Comparison of ENCODE assay signal across 8 mouse cellular contexts in the genomic region with DNA sequence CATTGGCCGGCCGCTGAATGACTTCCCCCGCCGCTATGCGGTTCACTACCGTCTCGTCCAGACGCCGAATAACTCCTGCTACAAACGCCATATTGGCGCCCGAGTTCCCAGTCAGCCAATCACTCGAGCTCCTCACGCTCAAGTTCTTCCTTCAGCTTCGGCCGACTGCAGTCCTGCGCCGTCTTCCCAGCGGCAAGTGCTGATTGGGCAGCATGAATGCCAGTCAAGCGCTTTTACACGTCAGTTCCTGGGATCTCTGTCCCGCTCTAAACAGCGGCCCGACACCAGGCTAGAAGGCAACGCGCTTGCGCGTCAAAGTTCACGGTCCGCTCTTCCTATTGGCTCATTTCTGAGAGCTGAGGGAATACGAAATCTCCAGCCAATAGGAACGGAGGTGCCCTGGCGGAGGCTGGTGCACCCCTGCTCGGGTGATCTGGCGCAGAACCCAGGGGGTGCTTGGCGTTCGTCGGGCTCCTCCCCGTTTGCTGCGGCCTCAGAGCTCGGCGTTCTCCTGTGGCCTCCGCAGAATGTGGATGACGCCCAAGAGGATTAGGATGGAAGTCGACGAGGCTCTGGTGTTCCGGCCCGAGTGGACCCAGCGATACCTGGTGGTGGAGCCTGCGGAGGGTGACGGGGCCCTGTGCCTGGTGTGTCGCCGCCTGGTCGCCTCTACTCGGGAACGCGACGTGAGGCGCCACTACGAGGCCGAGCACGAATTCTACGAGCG. TPM values are rescaled to one million over a fixed set of nuclear protein-coding genes. Genes with fewer than 3 reads are reported as not detected.
A peak's percentile ranks its signal among the peaks of the same experiment; 100 is the strongest.
DNase-seq lines count a peak whose midpoint lies in the region; ATAC-seq and TF ChIP-seq lines count a peak whose summit lies in the region.

A gene (minus strand): TSS at position 358 of the 727 bp plus-strand sequence.
A gene (plus strand): TSS at position 496 of the 727 bp plus-strand sequence.

- peak within 1 kb of the TSS; percentile 88 for H3K4me3 ChIP-seq in gastrocnemius, adult 2 months
- H3K4me3 ChIP-seq in hindbrain, postnatal 0 days (ENCODE audit: low read length) = peak within 1 kb of the TSS; percentile 92
- peak within 1 kb of the TSS; percentile 89 for H3K4me3 ChIP-seq in left cerebral cortex, adult 2 months

- 1% methylated on average over 64 of the region's 64 CpGs for WGBS in hindbrain, postnatal 0 days

- DNase-seq in ZHBTc4 (ENCODE audit: low read depth, low spot score) = peak; percentile 100
- peak; percentile 99 for DNase-seq in gastrocnemius, adult 2 months
- DNase-seq in hindbrain, postnatal 0 days (ENCODE audit: low spot score) = peak; percentile 100
- DNase-seq in left cerebral cortex, adult 2 months (ENCODE audit: extremely low spot score in 1 of 2, low spot score in 2 of 2) = peak; percentile 99
- peak; percentile 99 to 100 for DNase-seq in right cerebral cortex, adult 2 months (ENCODE audit: low spot score in 2 of 2)
- DNase-seq in urinary bladder, postnatal 14 days (ENCODE audit: low spot score) = peak; percentile 100

- H3K4me1 ChIP-seq in hindbrain, postnatal 0 days (ENCODE audit: insufficient read depth, low read length) = peaks cover 34% of the 10 kb centered on the region

- H3K36me3 ChIP-seq in hindbrain, postnatal 0 days (ENCODE audit: insufficient read depth, low read length) = no peaks in the 10 kb centered on the region

- intact Hi-C loops in gastrocnemius, adult 2 months (cut with DNase I) = loop anchor here (5.0 kb wide), 1 partner anchor 154 kb away; a partner anchor contains a TSS
- intact Hi-C loops in left cerebral cortex, adult 2 months (cut with DNase I) = no loop called here

- H3K27me3 ChIP-seq in hindbrain, postnatal 0 days (ENCODE audit: insufficient read depth, low read length) = no peaks in the 10 kb centered on the region

- no peak; the same call in 1 of the 2 replicates for TF ChIP-seq CTCF in gastrocnemius, adult 2 months (IDR thresholded peaks at IDR 0.05)
- no peak; the same call in 1 of the 2 replicates for TF ChIP-seq CTCF in hindbrain, postnatal 0 days (IDR thresholded peaks at IDR 0.05; ENCODE audit: low read depth)
- TF ChIP-seq CTCF in left cerebral cortex, adult 2 months (IDR thresholded peaks at IDR 0.05) = no peak

- peak within 1 kb of the TSS; percentile 99 for H3K27ac ChIP-seq in gastrocnemius, adult 2 months
- H3K27ac ChIP-seq in hindbrain, postnatal 0 days = peak within 1 kb of the TSS; percentile 96
- H3K27ac ChIP-seq in left cerebral cortex, adult 2 months = peak within 1 kb of the TSS; percentile 98

- H3K9ac ChIP-seq in hindbrain, postnatal 0 days (replicated peaks; ENCODE audit: low read length) = peak within 1 kb of the TSS; percentile 96

- no peaks in the 10 kb centered on the region for H3K9me3 ChIP-seq in hindbrain, postnatal 0 days (ENCODE audit: low read length)

- H3K4me2 ChIP-seq in hindbrain, postnatal 0 days (ENCODE audit: low read depth, low read length) = peak within 1 kb of the TSS; percentile 91

- ATAC-seq in common myeloid progenitor, adult 5-6 weeks (replicated peaks; ENCODE audit: low read depth, poor library complexity, severe bottlenecking) = peak; percentile 92
- peak; percentile 100 for ATAC-seq in hindbrain, postnatal 0 days
- peak; percentile 89 for ATAC-seq in megakaryocyte, adult 5-6 weeks (ENCODE audit: poor library complexity, severe bottlenecking)

RNA-seq across cellular contexts. Expression of the first gene that starts in this region (rescaled TPM):
- 46.5 and 49.7 TPM in 2 replicates for total RNA-seq in common myeloid progenitor, adult 5-6 weeks (2017)
- total RNA-seq in gastrocnemius, adult 2 months (2021) = 1 to 10 TPM; 5.1 to 6.4 TPM
- total RNA-seq in hindbrain, postnatal 0 days (2014; rRNA removed) = 16.1 and 24.0 TPM in 2 replicates
- polyA plus RNA-seq in hindbrain, postnatal 0 days (2015; fragmentation: Nextera tagmentation; extraction: Ambion mirVana) = 16.0 and 19.4 TPM in 2 replicates
- 10 to 100 TPM; 12.3 to 18.1 TPM for total RNA-seq in left cerebral cortex, adult 2 months (2021)
- 22.4 and 30.9 TPM in 2 replicates for total RNA-seq in megakaryocyte, adult 5-6 weeks (2015)
- 27.3 and 38.4 TPM in 2 replicates for total RNA-seq in megakaryocyte, adult 5-6 weeks (2017)

RNA-seq across cellular contexts. Expression of the second gene that starts in this region (rescaled TPM):
- 22.5 and 33.7 TPM in 2 replicates for total RNA-seq in common myeloid progenitor, adult 5-6 weeks (2017)
- 10 to 100 TPM; 21.1 to 24.7 TPM for total RNA-seq in gastrocnemius, adult 2 months (2021)
- total RNA-seq in hindbrain, postnatal 0 days (2014; rRNA removed) = 73.1 and 81.4 TPM in 2 replicates
- 34.4 and 36.0 TPM in 2 replicates for polyA plus RNA-seq in hindbrain, postnatal 0 days (2015; fragmentation: Nextera tagmentation; extraction: Ambion mirVana)
- 10 to 100 TPM; 79.7 to 81.8 TPM for total RNA-seq in left cerebral cortex, adult 2 months (2021)
- total RNA-seq in megakaryocyte, adult 5-6 weeks (2015) = 13.7 and 15.3 TPM in 2 replicates
- total RNA-seq in megakaryocyte, adult 5-6 weeks (2017) = 12.2 and 16.1 TPM in 2 replicates

Comparison
In these comparisons a context has a peak if more than half of its experiments do, and no peak if none do; other contexts are left out.
1. Peak in every context shown above with its lines: DNase-seq, ATAC-seq, H3K4me3 ChIP-seq and H3K27ac ChIP-seq.